Mouse (Mus musculus): Measurements from ENCODE around the gene Chka. TPM values are rescaled to one million over a fixed set of nuclear protein-coding genes. Genes with fewer than 3 reads are reported as not detected.

Gene Chka
- polyA plus RNA-seq, 1 experiment from 2014 or later, result 71.1 TPM

- H3K4me3 ChIP-seq (ENCODE audit: low read depth, low read length), result no peak overlapping the region
- no peak overlapping the region for H3K4me2 ChIP-seq (ENCODE audit: low read depth, low read length)
- H3K27me3 ChIP-seq (ENCODE audit: control insufficient read depth, insufficient read depth, low read length), result no peaks in the 10 kb centered on the region
- H3K27ac ChIP-seq (ENCODE audit: low read depth, low read length), result no peak overlapping the region
- peaks cover 5% of the 10 kb centered on the region; the same call in 1 of the 2 replicates for H3K4me1 ChIP-seq (ENCODE audit: control insufficient read depth, insufficient read depth, low read length)
- WGBS, result 92% methylated on average over 4 of the region's 4 CpGs
- ATAC-seq (ENCODE audit: low read depth), result no peak
- H3K9me3 ChIP-seq (ENCODE audit: control insufficient read depth, low read length), result no peaks in the 10 kb centered on the region
- H3K36me3 ChIP-seq (ENCODE audit: control insufficient read depth, insufficient read depth, low read length), result peaks cover 45% of the 10 kb centered on the region
- no peak overlapping the region for H3K9ac ChIP-seq (replicated peaks; ENCODE audit: low read depth, low read length)
These were observed 42.1 kb downstream of the Chka start for GRCm38 (mm10) chr19:3893545-3894116.

DNA sequence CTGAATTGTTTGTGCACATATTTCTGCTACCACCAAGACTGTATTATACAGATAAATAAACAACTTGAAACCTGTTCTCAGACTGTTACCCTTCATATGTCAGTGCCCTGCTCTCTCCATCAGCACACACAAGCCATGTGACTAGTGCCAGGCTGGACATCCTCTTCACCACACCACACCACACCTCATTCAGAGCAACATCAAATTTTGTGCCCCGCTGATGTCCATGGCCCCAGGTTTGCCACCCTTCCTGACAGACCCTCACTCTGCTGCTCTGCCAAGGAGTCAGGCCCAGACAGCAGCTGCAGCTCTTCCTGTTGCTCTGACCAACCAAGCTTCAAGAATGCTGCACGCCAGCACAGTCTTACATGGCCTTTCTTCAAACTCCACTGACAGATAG, 42.7 kb downstream of the Chka start:
- WGBS, result 89% methylated on average over 2 of the region's 2 CpGs
- H3K27me3 ChIP-seq (ENCODE audit: control insufficient read depth, insufficient read depth, low read length), result no peaks in the 10 kb centered on the region
- H3K4me3 ChIP-seq (ENCODE audit: low read depth, low read length), result no peak overlapping the region
- no peak overlapping the region for H3K9ac ChIP-seq (replicated peaks; ENCODE audit: low read depth, low read length)
- H3K4me2 ChIP-seq (ENCODE audit: low read depth, low read length), result no peak overlapping the region
- H3K4me1 ChIP-seq (ENCODE audit: control insufficient read depth, insufficient read depth, low read length), result peaks cover 5% of the 10 kb centered on the region; the same call in 1 of the 2 replicates
- ATAC-seq (ENCODE audit: low read depth), result no peak
- no peak overlapping the region for H3K27ac ChIP-seq (ENCODE audit: low read depth, low read length)
- no peaks in the 10 kb centered on the region for H3K9me3 ChIP-seq (ENCODE audit: control insufficient read depth, low read length)
- peaks cover 40% of the 10 kb centered on the region for H3K36me3 ChIP-seq (ENCODE audit: control insufficient read depth, insufficient read depth, low read length)

DNA sequence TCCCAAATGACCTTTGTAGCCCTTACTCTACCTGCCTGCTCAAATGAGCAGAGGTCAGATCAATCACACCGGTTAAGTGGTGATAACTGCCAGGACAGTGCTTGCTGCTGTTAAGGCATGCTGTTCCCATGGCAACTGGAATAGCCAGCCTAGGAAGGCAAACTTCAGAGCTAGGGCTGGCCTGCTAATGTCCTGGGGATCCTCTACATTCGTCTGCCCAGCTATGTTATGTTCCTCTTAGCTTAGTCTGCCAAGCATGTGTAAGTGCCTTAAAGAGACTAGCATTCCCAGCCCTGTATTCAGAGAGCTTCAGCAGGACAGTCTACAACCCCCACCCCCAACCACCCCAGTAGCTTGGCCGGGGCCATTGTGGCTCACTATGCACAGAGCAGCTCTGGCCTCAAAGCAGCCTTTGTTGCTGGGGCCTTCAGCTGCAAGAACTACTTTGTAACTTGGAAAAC, 43.6 kb downstream of the Chka start:
- Histone ChIP-seq H3K4me2 (ENCODE audit: low read depth, low read length) (no peak overlapping the region), H3K27ac (ENCODE audit: low read depth, low read length) (peak overlapping the region; percentile 71), H3K27me3 (ENCODE audit: control insufficient read depth, insufficient read depth, low read length) (no peaks in the 10 kb centered on the region), H3K9ac (replicated peaks; ENCODE audit: low read depth, low read length) (no peak overlapping the region), H3K9me3 (ENCODE audit: control insufficient read depth, low read length) (no peaks in the 10 kb centered on the region), H3K4me1 (ENCODE audit: control insufficient read depth, insufficient read depth, low read length) (peaks cover 5% of the 10 kb centered on the region; the same call in 1 of the 2 replicates), H3K4me3 (ENCODE audit: low read depth, low read length) (no peak overlapping the region), H3K36me3 (ENCODE audit: control insufficient read depth, insufficient read depth, low read length) (peaks cover 37% of the 10 kb centered on the region)
- ATAC-seq (ENCODE audit: low read depth), result peak; percentile 81
- 5% methylated on average over 3 of the region's 3 CpGs for WGBS

- Histone ChIP-seq H3K4me3 (ENCODE audit: low read depth, low read length) (no peak overlapping the region), H3K4me2 (ENCODE audit: low read depth, low read length) (no peak overlapping the region), H3K27ac (ENCODE audit: low read depth, low read length) (peak overlapping the region; percentile 71), H3K4me1 (ENCODE audit: control insufficient read depth, insufficient read depth, low read length) (peaks cover 5% of the 10 kb centered on the region; the same call in 1 of the 2 replicates), H3K27me3 (ENCODE audit: control insufficient read depth, insufficient read depth, low read length) (no peaks in the 10 kb centered on the region), H3K9me3 (ENCODE audit: control insufficient read depth, low read length) (no peaks in the 10 kb centered on the region), H3K9ac (replicated peaks; ENCODE audit: low read depth, low read length) (no peak overlapping the region), H3K36me3 (ENCODE audit: control insufficient read depth, insufficient read depth, low read length) (peaks cover 32% of the 10 kb centered on the region)
- WGBS, result 92% methylated on average over 10 of the region's 10 CpGs
- no peak for ATAC-seq (ENCODE audit: low read depth)
These were observed 44.6 kb downstream of the Chka start for GRCm38 (mm10) chr19:3896208-3896607.

DNA sequence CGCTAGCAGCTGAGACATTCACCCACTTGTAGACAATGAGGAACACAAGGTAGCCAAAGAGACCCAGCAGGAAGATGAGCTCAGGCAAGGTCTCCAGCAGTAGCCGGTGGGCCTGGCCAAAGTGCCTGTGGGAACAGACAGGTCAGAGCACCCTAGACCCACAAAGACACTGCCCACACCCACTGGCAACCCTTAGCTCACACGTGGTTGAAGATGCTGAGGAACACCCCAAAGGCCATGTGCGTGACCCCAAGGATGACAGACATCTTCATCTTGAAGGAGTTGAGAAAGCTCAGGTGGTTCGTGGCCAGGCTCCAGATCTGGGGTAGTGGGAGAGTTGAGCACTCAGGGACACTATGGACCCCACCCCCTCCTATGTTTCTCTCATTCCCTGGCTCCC, 46.0 kb downstream of the Chka start:
- WGBS, result 88% methylated on average over 5 of the region's 5 CpGs
- Histone ChIP-seq H3K27ac (ENCODE audit: low read depth, low read length) (no peak overlapping the region), H3K4me3 (ENCODE audit: low read depth, low read length) (no peak overlapping the region), H3K4me2 (ENCODE audit: low read depth, low read length) (no peak overlapping the region), H3K9ac (replicated peaks; ENCODE audit: low read depth, low read length) (no peak overlapping the region), H3K4me1 (ENCODE audit: control insufficient read depth, insufficient read depth, low read length) (peaks cover 5% of the 10 kb centered on the region; the same call in 1 of the 2 replicates), H3K36me3 (ENCODE audit: control insufficient read depth, insufficient read depth, low read length) (peaks cover 24% of the 10 kb centered on the region), H3K9me3 (ENCODE audit: control insufficient read depth, low read length) (no peaks in the 10 kb centered on the region), H3K27me3 (ENCODE audit: control insufficient read depth, insufficient read depth, low read length) (no peaks in the 10 kb centered on the region)
- ATAC-seq (ENCODE audit: low read depth), result no peak

GRCm38 (mm10) chr19:3898952-3899351, 47.4 kb downstream of the Chka start:
- Histone ChIP-seq H3K4me2 (ENCODE audit: low read depth, low read length) (no peak overlapping the region), H3K36me3 (ENCODE audit: control insufficient read depth, insufficient read depth, low read length) (peaks cover 11% of the 10 kb centered on the region), H3K4me3 (ENCODE audit: low read depth, low read length) (no peak overlapping the region), H3K27ac (ENCODE audit: low read depth, low read length) (no peak overlapping the region), H3K9ac (replicated peaks; ENCODE audit: low read depth, low read length) (no peak overlapping the region), H3K4me1 (ENCODE audit: control insufficient read depth, insufficient read depth, low read length) (peaks cover 5% of the 10 kb centered on the region; the same call in 1 of the 2 replicates), H3K27me3 (ENCODE audit: control insufficient read depth, insufficient read depth, low read length) (no peaks in the 10 kb centered on the region), H3K9me3 (ENCODE audit: control insufficient read depth, low read length) (no peaks in the 10 kb centered on the region)
- 84% methylated on average over 7 of the region's 7 CpGs for WGBS
- no peak for ATAC-seq (ENCODE audit: low read depth)

DNA sequence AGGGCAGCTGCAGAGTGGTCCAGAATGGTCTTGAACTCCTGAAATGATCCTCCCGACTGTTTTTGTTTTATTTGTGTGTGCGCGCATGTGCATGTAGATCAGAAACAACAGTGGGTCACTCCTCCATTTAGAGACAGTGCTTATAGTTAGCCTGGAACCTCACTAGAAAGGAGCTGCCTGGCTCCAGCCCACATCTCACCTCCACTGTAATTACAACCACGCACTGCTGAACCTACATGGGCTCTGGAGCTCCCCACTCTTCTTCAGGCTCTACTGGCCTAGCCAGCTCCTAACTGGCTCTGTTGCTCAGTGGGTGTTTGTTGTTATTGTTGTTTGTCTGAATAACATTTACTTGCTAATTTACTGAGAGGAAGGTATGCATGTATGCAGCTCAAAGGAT, 48.0 kb downstream of the Chka start:
- H3K4me1 ChIP-seq (ENCODE audit: control insufficient read depth, insufficient read depth, low read length), result peaks cover 5% of the 10 kb centered on the region; the same call in 1 of the 2 replicates
- H3K4me2 ChIP-seq (ENCODE audit: low read depth, low read length), result no peak overlapping the region
- ATAC-seq (ENCODE audit: low read depth), result no peak
- H3K9me3 ChIP-seq (ENCODE audit: control insufficient read depth, low read length), result no peaks in the 10 kb centered on the region
- WGBS, result 92% methylated on average over 4 of the region's 4 CpGs
- H3K4me3 ChIP-seq (ENCODE audit: low read depth, low read length), result no peak overlapping the region
- no peaks in the 10 kb centered on the region for H3K27me3 ChIP-seq (ENCODE audit: control insufficient read depth, insufficient read depth, low read length)
- H3K36me3 ChIP-seq (ENCODE audit: control insufficient read depth, insufficient read depth, low read length), result peaks cover 5% of the 10 kb centered on the region; the same call in 1 of the 2 replicates
- no peak overlapping the region for H3K27ac ChIP-seq (ENCODE audit: low read depth, low read length)
- no peak overlapping the region for H3K9ac ChIP-seq (replicated peaks; ENCODE audit: low read depth, low read length)

DNA sequence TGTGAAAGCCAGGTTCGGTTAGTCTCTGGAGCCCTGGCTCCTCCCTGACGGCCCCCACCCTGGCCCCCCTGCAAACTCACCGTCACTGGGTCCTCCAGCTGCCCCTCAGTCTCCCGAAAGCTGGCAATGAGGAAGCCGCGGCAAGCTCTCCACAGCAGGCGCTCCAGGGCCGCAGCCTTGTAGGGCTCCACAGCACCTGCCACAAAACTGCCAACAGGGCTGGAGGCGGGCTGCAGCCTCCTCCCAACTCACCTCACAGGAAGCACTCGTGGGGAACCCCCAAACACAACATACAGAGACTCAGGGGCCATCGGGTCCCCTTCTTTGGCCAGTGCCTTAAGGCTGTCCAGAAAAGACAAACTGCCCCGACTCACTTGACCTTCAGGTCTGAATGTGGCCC, 51.4 kb downstream of the Chka start:
- ATAC-seq (ENCODE audit: low read depth), result no peak
- Histone ChIP-seq H3K9me3 (ENCODE audit: control insufficient read depth, low read length) (no peaks in the 10 kb centered on the region), H3K36me3 (ENCODE audit: control insufficient read depth, insufficient read depth, low read length) (no peaks in the 10 kb centered on the region), H3K4me2 (ENCODE audit: low read depth, low read length) (no peak overlapping the region), H3K27ac (ENCODE audit: low read depth, low read length) (no peak overlapping the region), H3K4me1 (ENCODE audit: control insufficient read depth, insufficient read depth, low read length) (peaks cover 5% of the 10 kb centered on the region; the same call in 1 of the 2 replicates), H3K9ac (replicated peaks; ENCODE audit: low read depth, low read length) (no peak overlapping the region), H3K4me3 (ENCODE audit: low read depth, low read length) (no peak overlapping the region), H3K27me3 (ENCODE audit: control insufficient read depth, insufficient read depth, low read length) (no peaks in the 10 kb centered on the region)
- WGBS, result 87% methylated on average over 12 of the region's 12 CpGs

DNA sequence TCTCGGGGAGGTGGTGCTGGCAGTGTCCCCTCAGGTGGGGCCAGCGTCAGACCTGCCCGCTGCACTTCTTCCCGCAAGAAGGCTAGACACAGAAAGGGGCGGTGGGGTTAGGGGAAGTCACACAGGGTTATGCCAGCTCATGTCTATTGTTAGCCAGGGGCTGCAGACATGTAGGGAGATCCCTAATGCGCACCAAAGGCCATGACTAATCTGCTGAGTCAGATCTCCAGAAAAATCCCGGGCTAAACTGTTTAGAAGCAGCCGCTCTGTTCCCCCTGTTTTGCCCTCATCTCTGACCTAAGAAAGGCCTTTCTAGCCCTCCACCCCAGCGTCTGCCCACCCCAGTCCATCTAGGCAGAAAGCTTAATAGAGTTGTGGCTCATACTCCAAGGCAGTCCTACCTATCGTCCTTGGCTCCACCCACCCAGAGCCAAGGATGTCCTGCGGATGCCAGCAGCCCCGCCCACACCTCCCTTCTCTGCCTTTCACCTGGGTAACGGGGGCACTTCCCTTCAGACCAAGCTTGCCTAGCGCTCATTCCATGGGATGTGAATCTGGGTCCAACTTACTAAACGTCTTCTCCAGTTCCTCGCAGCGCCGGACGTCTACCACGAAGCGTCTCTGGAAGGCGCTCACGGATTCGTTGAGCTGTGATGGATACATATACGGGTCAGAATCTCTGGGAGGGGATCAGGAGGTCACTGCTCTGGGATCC, 52.2 kb downstream of the Chka start:
- no peak for ATAC-seq (ENCODE audit: low read depth)
- H3K4me1 ChIP-seq (ENCODE audit: control insufficient read depth, insufficient read depth, low read length), result peaks cover 5% of the 10 kb centered on the region; the same call in 1 of the 2 replicates
- no peaks in the 10 kb centered on the region for H3K27me3 ChIP-seq (ENCODE audit: control insufficient read depth, insufficient read depth, low read length)
- H3K36me3 ChIP-seq (ENCODE audit: control insufficient read depth, insufficient read depth, low read length), result peaks cover 2% of the 10 kb centered on the region; the same call in 1 of the 2 replicates
- H3K4me2 ChIP-seq (ENCODE audit: low read depth, low read length), result no peak overlapping the region
- WGBS, result 64% methylated on average over 25 of the region's 25 CpGs
- H3K27ac ChIP-seq (ENCODE audit: low read depth, low read length), result no peak overlapping the region
- no peaks in the 10 kb centered on the region for H3K9me3 ChIP-seq (ENCODE audit: control insufficient read depth, low read length)
- H3K4me3 ChIP-seq (ENCODE audit: low read depth, low read length), result no peak overlapping the region
- no peak overlapping the region for H3K9ac ChIP-seq (replicated peaks; ENCODE audit: low read depth, low read length)

Data from neural tube, embryonic 14.5 days (tissue).